Mouse (Mus musculus) cerebellum, postnatal 10 days (tissue): ENCODE measurements around the gene G430095P16Rik.

Source experiments
- DNase-seq, 2 experiments: peaks; one replicate each; pipeline ENCODE4 v3.0.0; 2021; ENCODE audit warnings: mixed read lengths in 2 of 2

The G430095P16Rik gene

GRCm38 (mm10) chr8:84743517-84744420, 21.0 kb downstream of the G430095P16Rik start:
- peak; percentile 78 to 79 for DNase-seq

GRCm38 (mm10) chr8:84745032-84745925, 22.5 kb downstream of the G430095P16Rik start:
- peak in 1 of 2 experiments; percentile 60 for DNase-seq

- peak in 1 of 2 experiments; percentile 63 for DNase-seq
Observed at GRCm38 (mm10) chr8:84749519-84749918, 26.7 kb downstream of the G430095P16Rik start.

GRCm38 (mm10) chr8:84752734-84753582, 30.2 kb downstream of the G430095P16Rik start:
- DNase-seq, result no peak

DNA sequence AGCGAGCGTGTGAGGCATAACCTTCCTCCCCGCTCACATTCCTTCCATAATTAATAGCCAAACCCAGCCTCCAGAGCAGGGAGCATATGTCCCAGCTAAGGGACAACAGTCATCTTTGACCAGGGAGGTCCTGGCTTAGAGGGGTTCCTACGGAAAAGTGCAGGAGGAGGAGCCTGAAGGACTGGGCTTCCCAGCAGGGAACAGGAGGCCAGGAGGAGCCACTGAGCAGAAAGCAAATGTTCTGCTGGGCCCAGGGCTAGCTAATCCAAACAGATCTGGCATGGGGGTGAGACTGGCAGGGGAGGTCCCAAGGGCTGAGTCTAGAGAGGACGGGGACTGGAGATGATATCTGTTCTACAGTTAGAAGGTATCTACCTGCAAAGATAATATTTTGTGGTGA, 34.7 kb downstream of the G430095P16Rik start:
- DNase-seq, result peak; percentile 60 to 63

DNA sequence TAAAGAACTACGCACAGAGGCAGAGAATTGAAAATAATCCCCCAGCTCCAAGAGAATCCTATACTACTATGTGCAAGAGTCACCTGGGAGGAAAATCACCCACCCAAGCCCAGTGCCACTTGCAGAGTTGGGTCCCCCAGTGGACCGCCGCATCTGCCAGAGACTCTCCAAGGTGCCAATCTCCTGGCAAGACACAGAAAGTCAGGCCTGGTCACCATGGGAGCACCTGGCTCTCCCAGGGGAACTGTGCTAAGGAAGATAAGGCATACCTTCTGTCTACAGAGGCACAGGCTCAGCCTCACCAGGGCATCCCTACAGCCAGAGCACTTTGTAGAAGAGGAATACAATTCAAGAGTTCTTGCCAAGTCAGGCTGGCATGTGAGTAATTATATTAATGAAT, 35.5 kb downstream of the G430095P16Rik start:
- DNase-seq, result no peak

- peak; percentile 66 to 73 for DNase-seq
Observed at GRCm38 (mm10) chr8:84759126-84759525, 36.3 kb downstream of the G430095P16Rik start.

DNA sequence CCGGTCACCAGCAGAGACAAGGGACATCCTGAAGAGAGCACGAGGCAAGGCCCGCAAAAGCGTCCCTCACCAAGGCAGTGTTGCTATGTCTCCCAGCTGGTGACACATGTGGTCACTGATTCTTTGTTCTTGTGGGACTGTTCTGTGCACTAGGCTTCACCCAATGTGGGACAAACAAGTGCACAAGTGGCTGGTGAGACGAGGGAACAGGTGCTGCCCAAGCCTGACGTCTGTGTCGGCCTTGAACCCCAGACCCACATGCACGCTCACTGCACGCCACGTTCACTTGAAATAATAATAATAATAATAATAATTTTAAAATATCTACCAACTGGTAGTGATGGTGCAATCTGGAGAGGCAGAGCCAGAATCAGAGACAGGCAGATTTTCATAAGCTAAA, 36.9 kb downstream of the G430095P16Rik start:
- DNase-seq, result no peak

DNA sequence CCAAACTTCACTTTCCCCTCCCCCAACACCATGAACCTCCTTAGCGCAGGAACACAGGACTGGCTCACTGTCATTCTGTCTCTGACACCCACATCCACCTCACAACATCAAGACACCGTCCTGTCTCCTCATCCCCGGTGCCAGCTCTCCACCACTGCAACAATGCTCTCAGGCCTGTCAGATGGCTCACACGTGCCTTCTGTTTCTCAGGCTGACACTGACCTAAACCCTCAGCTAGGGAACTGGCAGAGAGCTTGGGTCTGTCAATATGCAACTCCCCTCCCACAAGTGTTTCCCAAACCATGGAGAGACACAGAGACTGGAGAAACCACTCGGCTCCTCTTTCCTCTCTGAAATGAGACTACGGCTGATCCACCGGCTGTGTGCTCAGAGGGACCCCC, 37.6 kb downstream of the G430095P16Rik start:
- DNase-seq, result peak; percentile 47 to 55

DNA sequence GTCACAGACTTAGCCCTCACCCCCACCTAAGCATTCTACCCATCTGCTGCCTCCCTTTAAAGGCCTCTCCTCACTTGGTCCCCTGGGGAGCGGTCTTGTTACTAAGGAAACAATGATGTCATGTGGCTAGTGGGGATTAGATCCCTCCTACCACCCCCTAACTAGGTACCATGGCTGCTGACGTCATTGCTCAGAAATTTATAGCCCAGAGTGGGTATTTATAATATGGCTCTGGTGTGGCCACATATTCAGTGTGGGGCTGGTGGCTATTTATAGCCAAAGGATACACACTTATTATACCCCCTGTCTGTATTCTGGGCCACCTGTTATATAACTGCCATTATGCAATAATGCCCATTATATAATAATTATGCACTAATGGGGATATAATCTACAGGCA, 38.1 kb downstream of the G430095P16Rik start:
- DNase-seq, result peak; percentile 71 to 75

GRCm38 (mm10) chr8:84764100-84764499, 41.3 kb downstream of the G430095P16Rik start:
- DNase-seq, result peak; percentile 54 to 58

GRCm38 (mm10) chr8:84764870-84765495, 42.2 kb downstream of the G430095P16Rik start:
- peak; percentile 88 to 94 for DNase-seq

GRCm38 (mm10) chr8:84765629-84766028, 42.8 kb downstream of the G430095P16Rik start:
- peak; percentile 52 to 61 for DNase-seq

DNA sequence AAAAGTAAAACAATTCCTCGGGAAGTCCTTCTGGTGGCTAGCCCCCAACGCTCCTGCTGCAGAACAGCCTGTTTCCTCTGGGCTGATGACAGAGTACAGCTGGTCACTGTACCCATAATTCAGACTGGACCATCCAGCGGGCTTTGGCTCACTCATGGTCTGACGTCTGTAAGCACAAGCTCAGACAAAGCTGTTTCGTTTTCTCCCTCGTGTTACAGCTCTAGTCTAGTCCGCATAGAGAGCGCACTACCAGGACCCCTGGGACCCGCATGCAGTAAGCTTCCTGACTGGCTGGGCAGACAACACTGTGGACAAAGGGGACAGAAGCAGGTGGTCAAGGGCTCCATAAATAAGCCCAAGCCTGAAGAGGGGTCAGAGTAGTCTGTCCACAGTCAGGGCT, 43.6 kb downstream of the G430095P16Rik start:
- DNase-seq, result peak; percentile 49 to 50

DNA sequence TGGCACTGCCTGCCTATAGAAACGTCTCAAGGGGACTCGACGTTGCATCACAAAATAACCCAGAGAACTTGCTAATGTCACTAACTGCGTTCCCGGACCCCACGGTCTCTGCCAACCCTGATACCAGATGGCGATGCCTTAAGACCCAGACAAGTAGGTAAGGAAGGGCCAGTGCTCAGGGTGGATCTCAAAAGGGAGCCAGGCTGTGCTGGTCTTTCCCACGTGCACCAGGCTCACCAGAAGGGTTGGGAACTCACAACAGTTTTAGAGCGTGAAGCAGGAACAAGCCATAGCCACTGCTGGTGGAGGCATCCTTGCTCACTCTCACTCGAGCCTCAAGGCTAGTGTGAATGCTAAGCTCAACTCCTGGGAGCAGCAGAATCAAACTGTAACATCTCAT, 44.4 kb downstream of the G430095P16Rik start:
- DNase-seq, result peak; percentile 44 to 53

GRCm38 (mm10) chr8:84768343-84769095, 45.7 kb downstream of the G430095P16Rik start:
- DNase-seq, result peak; percentile 75 to 77

GRCm38 (mm10) chr8:84769324-84769723, 46.5 kb downstream of the G430095P16Rik start:
- peak; percentile 57 to 64 for DNase-seq

DNA sequence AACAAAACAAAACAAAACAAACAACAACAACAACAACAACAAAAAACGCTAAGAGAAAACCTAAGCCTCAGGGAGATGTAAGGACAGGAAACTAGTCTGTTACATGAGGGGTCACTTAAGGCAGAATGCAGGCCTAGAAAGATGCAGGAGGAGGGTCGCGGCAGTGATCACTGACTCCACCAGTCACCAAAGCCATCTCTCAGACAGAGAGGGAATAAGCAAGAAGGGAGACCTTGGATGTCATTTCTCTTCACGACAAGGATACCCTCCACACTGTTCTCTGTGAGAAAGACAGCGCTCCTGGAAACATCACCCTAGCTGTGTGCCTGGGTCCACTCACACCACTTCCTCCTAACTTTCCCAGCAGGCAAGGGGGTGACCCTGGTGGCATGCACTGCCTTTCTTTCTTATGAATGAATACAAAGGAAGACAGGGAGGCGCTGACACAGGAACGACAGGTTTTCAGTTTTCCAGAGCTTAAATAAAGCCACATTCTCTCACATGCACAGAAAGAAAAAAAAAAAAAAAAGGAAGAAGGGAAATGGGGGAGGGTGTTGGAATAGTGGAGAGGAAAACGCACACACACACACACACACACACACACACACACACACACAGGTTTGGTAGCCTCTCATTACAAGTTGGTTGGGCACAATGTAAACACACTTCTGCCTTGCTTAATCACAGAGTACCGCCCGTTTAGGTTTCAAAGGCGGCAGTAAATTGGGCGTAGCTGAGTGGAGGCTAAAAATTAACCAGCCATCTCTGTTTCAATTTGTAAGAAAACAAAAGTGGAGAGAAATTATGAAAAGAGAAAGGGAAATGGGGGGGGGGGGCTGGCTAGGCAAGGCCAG, 47.5 kb downstream of the G430095P16Rik start:
- peak in 1 of 2 experiments; percentile 42 for DNase-seq

GRCm38 (mm10) chr8:84771000-84771687, 48.3 kb downstream of the G430095P16Rik start:
- DNase-seq, result peak; percentile 44 to 57
